Mouse (Mus musculus): Measurements from ENCODE around the gene Fzd7. TPM values are rescaled to one million over a fixed set of nuclear protein-coding genes. Genes with fewer than 3 reads are reported as not detected.
A peak's percentile ranks its signal among the peaks of the same experiment; 100 is the strongest.

The Fzd7 gene
- total RNA-seq, 4 experiments from 2014 or later = 6.2 to 8.5 (median 7.6) TPM

DNA sequence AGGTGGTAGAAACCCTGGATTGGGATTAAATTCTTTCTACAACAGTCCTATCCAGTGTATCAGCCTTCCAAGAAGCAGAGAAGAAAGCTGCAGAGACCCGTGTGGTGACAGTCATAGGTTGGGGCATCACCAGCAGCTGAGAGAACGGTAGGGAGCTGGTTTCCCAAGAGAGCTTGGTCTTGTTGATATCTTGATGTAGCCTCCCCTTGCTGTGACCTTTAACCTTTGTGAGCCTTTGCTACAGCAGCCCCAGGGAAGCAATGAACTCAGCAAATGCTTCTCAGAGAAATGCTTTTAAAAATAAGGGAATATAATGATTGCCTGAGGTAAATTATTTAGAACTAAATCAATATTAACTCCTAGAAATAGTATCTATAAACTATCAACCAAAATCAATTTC lies 20.1 kb downstream of the Fzd7 start:
- no peak for DNase-seq (ENCODE audit: low spot score)

DNA sequence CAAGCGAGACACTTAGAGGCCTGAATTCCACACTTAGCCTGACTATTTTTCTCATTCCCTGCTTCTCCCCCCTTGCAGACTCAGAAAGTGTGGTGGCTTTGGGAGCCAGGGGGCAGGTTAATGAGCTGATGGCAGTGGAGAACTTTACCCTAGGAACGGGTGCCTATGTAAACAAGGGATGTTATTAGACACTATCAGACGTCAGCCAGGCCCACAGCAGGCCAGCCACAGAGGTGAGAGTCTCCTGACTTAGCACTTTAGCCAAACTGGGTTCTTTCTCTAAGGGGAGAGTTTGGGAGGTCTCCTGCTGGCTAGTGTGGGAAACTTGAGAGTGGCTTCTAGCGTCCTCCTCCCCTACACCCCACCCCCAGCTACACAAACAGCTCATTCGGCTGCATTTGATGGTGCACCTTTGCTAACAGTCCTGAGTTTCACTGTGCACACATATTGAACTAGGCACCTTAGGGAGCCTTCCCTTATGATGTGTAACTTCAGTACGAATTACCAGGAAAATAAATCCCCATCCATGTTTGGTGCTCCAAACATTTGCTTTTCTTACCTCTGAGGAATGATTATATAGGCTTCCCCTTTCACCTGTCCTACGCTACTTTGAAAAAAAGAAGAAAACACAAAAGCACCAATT lies 21.6 kb downstream of the Fzd7 start:
- DNase-seq (ENCODE audit: low spot score) = no peak

DNA sequence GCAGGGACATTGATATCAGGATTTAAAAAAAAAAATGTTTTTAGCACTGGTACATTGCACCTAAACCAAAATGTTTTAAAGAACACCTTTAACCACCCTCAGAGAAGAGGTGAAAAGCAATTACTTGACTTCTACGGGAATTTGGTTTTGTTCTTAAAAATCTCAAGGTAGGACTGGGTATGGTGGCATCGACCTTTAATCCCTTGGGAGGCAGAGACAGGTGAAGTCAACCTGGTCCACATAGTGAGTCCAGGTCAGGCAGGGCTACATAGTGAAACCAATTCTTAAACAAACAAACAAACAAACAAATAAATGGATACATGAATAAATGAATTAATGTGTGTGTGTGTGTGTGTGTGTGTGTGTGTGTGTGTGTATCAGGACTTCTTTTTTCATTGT lies 22.1 kb downstream of the Fzd7 start:
- no peak for DNase-seq (ENCODE audit: low spot score)

DNA sequence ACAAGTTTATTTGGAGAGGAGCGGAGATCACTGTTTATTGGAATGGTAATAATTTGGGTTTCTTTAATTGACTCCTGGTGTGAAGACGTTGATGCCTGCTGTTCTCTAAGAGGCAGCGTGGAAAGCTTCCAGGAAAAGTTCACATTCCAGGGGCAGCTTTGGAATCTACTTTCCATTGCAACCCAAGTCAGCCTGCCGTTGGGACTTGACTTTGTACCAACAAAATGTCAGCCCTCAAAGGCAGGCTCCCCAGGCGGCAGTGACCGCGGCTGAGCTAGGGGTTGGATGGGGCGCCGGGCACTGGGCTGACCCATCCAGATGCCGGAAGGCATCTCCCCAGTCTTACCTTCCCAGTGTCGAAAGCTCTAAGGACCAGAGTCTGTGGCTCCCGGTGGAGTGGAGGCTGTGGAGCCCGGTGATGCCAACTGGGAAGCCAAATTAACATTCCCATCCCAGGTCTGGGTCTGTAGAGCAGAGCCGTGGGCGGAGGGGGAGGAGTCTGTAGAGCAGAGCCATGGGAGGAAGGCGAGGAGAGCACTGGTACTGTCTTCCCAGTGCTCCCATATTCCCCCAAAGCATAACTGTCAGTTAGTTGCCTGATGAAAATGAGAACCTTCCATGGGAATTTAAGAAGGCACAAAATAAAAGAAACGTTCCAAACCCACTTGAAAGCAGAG lies 26.4 kb downstream of the Fzd7 start:
- DNase-seq (ENCODE audit: low spot score) = no peak

DNA sequence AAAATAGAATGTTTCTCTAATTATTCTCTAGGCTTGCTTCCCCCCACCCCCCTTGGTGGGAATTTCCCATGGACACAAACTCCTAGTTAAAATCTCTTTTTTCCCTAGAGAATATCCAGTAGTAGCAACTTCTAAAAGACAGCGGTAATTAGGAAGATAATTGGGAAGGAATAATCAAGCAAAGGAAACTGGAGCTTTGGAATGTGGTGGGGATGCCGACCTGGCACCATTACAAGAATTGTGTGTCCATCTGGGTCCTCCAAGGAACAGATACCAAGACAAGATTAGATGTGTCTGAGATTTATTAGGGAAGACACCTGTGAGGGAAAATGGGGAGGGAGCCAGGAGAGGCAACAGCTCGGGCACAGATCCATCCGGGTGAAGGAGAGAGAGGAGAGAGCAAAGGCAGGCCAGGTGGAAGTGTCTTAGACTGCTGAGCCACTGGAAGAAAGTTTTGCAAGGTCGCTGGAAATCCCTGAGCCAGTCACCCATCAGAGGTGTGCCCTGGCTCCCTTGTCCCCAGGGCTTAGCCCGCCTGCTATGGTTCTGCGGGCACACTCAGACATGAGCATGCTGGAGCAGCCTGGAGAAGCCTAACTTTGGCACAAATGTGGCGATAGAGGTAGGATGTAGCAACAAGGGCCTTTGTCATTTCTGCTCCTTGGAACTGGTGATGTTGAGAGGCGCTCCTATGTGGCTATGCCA lies 29.5 kb downstream of the Fzd7 start:
- DNase-seq (ENCODE audit: low spot score) = no peak

DNA sequence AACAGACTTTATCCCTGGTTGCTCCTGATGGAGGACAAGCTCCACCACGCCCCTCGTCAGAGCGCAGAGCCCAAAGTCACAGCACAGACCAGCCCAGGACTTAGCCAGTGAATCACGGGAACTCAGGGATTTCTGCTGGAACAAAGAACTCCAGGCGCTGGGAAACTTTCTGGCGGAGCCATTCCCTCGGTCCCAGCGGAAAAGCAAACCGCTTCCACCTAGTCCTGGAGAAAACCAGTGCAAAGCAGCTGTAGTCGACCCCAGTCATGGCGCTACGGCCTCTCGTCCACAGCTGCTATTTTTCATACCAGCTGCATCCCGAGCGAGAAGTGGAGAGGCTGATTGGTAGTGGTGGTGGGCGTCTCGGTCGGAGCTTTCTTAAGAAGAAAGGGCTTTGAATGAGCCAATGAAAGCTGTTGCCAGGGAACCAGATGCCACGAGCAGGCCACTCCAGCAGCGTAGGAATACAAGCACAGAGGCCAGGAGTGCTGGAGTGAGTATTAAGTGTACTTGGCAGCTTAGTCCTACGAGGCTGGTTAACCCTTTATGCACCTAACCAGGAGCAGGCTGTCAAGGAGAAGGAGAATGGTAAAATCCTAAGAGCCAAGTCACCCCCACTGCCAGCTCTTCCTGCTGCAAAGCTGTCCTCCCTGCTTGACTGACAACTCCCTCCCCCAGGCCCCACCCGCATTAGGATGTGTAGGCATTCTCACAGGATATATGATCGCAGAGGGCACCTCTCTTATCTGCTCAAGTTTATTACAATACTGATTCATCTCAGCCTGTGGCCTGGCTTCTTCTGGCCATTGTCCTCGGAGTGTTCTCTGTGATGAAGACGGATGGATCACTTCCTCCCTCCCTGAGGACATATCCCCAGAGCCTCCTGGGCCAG lies 34.0 kb downstream of the Fzd7 start, which contains the start of gene Gm973:
Gene Gm973, plus strand, starts transcription at position 239 of the 892 bp plus-strand sequence.
- peak; percentile 46 for DNase-seq (ENCODE audit: low spot score)

DNA sequence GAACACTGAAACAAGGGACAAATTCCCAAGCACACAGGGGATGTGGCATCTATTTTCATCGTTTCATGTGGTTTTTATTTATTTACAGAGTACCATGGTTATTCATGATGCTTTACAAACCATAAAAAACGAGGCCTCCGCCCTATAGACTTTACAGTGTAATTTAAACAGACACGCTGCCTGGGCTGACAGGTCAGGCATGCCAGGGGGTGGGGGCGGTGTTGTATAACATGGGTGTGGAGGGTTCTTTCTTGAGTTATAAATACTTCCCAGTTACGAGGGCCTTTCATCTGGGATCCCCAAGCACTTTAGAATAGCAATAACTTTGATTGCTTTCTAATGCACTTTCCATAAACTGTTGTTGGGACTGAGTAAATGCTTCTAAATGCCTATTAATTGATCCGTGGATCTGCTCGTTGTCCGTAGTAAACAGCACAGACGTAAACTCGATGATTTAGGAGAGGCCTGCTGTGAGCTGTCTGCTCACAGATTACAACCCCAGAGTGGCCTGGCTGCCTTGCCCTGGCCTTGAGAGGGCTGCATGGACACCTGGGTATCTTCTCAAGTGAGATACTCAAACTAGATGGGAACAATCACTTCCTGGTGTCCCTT lies 38.1 kb downstream of the Fzd7 start:
- no peak for DNase-seq (ENCODE audit: low spot score)

DNA sequence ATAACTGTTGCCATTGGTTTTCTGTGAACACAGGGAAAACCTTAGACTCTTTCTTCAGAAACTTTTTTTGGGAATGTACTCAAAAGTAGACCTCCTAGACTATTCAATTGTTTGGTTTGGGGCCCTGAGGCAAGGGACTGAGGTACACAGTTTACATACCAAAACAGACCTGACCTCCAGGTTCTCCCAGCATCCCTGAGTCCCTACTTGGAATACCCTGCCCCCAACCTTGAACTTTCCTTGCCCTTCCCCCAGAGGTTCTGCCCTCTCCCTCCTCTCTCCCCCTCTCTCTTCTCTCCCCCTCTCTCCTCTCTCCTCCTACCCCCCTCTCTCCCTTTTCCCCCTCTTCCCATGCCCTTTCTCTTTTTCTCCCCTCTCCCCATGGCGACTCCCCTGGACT lies 40.2 kb downstream of the Fzd7 start:
- no peak for DNase-seq (ENCODE audit: low spot score)

DNA sequence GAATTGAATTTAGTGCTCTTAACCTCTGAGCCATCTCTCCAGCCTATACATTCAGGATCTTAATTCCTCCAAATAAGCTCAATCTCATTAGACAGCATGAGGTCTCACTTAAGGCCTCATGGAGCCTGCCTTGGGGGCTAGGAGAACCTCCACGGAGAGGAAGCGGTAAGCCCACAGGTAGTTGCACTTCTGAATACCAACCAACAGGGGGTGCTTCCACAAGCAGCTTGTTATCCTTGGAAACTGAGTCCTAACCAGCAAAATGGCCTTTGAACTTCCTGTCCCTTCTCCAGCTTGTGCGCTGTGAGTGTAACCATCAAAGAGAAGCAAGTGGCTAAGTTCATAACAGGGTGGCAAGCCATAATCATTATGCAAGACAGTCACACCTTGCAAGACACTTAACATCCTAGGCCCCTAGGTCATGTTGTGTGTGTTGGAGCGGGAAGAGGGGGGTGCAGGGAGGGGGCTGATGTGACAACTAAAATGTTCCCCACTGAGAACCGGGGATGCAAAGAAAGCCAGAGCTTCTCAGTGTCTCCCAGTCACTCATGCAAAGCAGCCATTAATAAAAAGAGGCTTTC lies 41.2 kb downstream of the Fzd7 start:
- no peak for DNase-seq (ENCODE audit: low spot score)

DNA sequence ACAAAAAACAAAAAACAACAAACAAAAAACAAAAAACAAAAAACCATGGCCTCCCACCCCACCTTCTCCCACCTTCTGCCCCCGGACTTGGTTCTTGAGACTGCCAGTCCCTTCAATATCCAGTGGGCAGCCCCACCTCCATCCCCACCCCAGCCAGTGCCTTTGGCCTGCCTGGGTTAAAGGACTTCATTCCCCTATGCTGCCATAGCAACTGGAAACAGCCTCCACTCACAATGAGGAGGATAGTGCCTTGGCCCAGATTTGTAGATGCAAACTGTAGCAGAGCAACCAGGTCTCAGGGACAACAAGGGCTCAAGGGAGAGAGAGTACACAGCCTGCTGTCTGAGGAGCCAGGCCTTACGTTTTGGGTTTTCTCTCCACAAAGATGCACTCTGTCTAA lies 41.8 kb downstream of the Fzd7 start:
- DNase-seq (ENCODE audit: low spot score) = no peak

DNA sequence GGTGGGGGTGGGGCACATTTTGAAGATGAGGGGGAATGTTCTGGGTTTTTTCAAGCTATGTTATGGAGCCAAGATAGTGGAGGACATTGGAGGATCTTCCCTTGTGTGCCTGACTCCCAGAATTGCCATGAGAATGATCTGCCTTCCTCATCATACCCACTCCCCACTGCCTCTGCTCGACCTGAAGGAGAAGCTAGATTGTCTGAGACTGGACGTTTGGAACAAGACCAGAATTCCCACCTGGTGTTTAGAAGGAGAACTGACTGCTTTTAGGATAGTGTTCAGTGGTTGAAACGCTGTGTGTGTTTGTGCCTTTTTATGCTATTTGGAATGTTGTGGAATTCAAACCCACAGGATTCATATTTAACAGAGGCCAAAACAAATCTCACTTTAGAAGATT lies 42.5 kb downstream of the Fzd7 start:
- no peak for DNase-seq (ENCODE audit: low spot score)

DNA sequence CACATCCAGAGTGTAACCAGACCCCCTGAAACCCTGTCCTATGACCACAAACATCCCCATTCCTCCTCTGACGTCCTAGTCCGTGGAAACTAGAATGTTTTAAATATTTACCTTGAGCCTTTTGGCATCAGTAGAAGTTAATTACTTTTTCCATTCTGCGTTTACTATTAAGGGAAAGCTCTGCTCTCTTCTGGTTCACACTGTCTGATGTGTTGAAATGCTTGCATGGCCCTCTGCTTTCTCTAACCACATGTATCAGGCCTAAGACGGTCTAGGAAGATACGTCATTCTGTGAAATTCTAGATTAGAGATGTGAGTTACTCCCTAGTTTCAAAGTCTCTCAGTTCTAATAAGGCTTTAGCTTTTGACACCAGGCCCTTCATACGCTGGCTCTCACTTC lies 45.0 kb downstream of the Fzd7 start:
- no peak for DNase-seq (ENCODE audit: low spot score)

DNA sequence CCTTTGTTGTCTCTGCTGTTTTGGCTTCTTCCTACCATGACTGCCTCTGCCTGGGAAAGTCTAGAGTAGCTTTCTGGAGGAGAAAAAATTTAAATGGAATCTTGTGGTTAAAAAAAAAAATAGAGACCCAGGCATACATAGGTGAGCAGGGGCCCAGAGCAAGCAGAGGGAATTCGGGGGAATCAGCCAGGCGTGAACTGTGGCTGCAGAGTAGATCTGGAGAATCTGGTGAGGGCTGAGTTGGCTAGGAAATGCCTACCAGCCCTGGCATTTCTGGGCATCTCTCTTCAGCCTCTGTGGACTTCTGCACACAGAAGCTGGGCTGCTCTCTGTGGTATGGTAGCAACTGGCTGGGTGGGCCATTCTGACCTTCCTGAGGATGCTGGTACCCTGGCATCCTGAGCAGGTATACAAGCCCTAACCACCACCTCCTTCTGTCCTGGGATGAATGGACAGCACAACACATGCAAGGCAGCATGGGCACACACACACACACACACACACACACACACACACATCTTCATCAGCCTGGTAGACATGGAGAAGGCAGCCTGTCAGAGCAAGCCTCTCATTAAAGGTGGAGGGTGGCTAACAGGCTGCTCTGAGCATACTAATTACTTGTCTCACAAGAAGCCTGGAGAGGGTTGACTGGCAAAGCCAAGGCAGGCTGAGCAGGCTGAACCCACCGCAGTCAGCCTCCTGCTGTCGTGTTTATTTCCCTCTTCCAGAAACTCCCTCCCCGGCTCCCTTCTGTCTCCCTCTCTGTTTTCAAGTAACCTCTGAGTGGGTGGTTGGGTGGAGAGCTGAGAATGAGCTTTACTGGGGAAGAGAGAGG lies 53.0 kb downstream of the Fzd7 start:
- no peak for DNase-seq (ENCODE audit: low spot score)

Other genes with a start within 250 kb of the Fzd7 start
- gene Als2, start 245.2 kb upstream of the Fzd7 start, total RNA-seq (2022) = 10 to 100 TPM; 10.6 to 10.9 (median 10.7) TPM
- not detected for gene Cdk15, start 225.5 kb upstream of the Fzd7 start, total RNA-seq (2022)
- gene Gm973, start 33.8 kb downstream of the Fzd7 start, total RNA-seq (2022) = under 1 TPM in 2 of 4 experiments, not detected in 2; 0.16 to 0.53 TPM
- gene Sumo1, start 188.4 kb downstream of the Fzd7 start, total RNA-seq (2022) = 10 to 100 TPM; 57.1 to 62.9 (median 62.1) TPM
- 10 to 100 TPM; 26.2 to 35.4 (median 28.1) TPM for gene Nop58, start 202.5 kb downstream of the Fzd7 start, total RNA-seq (2022)

Data from heart, adult 8-10 months (tissue).